Mouse (Mus musculus) mature B cell (primary cell): Measurements from ENCODE around the gene Klk15.

Source experiments
- in situ Hi-C: fragments of 300-500 bp; cut with MboI; formaldehyde crosslinking; loops from 2 replicates; pipeline ENCODE4 v1.14.3; 2019

The Klk15 gene

GRCm38 (mm10) chr7:43933440-43933839 lies at the start of gene Klk15:
Gene Klk15, plus strand, starts transcription at chr7:43933740.
- in situ Hi-C loops, result loop anchor here (25.0 kb wide), 1 partner anchor 404 kb away; no protein-coding TSS in a partner anchor

DNA sequence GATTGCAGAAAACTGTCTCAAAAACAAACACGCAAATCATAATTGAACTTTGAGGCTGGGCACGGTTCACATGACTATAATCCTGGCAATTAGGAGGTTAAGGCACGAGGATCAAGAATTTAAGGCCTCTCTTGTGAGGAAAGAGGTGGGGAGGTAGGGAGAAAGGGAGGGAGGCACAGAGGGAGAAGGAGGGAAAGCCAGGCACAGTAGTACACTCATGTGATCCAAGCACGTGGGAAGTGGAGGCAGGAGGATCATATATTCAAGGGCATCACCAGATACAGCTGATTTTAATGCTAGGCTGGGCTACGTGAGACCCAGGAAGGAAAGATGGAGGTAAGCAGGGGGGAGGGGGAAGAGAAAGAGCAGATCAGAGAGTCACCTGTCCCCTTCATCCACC lies 42.2 kb upstream of the Klk15 start:
- in situ Hi-C loops, result no loop called here

GRCm38 (mm10) chr7:43891788-43892187 lies 41.8 kb upstream of the Klk15 start:
- in situ Hi-C loops, result no loop called here

GRCm38 (mm10) chr7:43894836-43895235 lies 38.7 kb upstream of the Klk15 start:
- in situ Hi-C loops, result no loop called here

- in situ Hi-C loops, result no loop called here
Observed at GRCm38 (mm10) chr7:43914821-43915220, 18.7 kb upstream of the Klk15 start.

- in situ Hi-C loops, result no loop called here
Observed at GRCm38 (mm10) chr7:43918426-43918825, 15.1 kb upstream of the Klk15 start.

DNA sequence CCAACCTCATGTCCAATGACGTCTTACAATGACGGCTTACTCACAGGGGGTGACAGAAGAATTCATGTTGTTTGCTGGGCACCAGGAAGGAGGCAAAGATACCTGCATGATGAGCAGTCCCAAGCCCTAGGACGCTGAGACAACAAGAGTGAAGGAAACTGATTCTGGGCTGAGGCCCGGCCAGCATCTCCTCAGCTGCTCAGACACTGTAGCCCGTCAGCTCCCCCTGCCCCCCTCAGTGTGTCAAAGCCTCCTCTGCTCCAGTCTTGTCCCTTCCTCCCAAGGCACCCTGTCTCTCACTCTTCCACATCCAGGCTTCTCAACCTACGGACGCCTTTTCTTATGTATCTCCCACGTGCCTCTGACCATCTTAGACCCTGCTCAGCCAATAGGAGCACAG lies 14.7 kb upstream of the Klk15 start:
- in situ Hi-C loops, result no loop called here

GRCm38 (mm10) chr7:43919559-43920451 lies 13.7 kb upstream of the Klk15 start:
- in situ Hi-C loops, result no loop called here

GRCm38 (mm10) chr7:43920582-43920981 lies 13.0 kb upstream of the Klk15 start:
- in situ Hi-C loops, result no loop called here

DNA sequence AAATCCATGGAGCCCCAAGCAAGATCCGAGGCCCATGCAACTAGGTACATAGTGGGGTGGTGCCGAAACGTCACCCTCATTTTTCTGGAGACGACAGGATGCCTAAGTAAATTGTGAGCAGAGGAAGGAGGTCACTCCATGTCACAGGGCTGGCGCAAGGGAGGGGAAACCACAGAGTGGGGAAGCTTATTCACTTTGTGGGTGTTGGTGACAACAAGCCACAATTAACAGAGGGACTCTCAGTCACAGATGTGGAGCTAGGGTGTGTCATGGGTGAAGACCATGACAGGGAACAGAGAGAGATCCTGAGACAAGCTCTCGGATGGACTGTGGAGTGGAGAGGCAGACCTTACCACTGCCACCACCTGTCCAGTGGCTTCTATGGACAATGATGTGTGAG lies 12.5 kb upstream of the Klk15 start:
- in situ Hi-C loops, result no loop called here

DNA sequence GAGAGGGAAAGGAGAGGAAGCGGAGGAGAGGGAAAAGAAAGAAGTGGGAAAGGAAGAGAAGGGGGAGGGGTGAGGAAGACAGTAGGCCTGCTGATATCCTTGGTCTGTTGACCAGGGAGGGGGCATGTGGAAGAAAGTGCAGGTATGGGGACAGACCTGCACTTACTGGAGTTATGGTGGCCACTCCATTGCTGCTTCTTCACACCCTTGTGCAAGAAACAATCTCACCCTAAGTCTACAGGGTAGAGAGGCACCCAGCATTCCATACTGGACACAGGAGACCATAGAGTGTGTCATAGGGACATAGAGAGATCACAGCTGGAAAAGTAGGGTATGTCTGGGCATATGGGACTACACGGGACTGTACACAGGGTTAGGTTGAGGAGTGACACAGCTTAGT lies 11.6 kb upstream of the Klk15 start:
- in situ Hi-C loops, result no loop called here

DNA sequence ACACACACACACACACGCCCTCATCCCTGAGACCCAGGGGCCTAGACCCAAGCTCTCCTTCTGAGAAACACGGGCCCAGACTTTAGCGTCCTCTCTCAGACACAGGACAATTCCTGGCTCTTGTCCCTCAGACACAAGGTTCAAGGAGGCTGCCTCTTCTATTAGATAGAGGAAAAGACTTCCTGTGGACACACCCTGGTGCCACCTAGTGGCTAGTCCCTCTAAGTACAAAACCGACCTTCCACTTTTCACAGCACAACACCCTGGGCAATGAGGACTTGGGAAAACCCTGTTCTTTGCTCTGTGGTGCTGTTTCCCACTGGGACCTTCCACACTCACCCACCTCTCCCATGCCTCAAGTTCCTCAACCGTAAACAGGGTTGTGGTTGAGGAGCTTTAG lies 7.6 kb upstream of the Klk15 start:
- in situ Hi-C loops, result loop anchor here (25.0 kb wide), 1 partner anchor 411 kb away; no protein-coding TSS in a partner anchor

DNA sequence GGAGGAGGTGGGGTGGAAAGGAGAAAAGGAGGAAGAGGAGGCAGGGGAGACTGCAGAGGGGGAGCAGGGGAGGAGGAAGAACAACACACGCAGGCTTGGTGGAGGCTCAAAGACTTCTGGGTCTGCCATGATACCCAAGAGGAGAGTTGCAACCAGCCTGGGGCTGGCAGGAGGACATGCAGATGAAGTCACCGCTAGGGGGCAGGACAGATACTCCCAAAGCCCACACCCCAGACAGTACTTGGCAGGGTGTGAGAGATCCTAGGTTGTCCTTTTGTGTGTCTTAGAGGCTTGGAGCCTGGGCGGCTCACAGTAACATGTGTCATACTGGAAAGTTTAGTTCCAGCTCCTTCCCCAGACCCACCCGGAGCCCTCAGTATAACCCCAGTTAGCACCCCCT lies 5.0 kb upstream of the Klk15 start:
- in situ Hi-C loops, result loop anchor here (25.0 kb wide), 1 partner anchor 409 kb away; no protein-coding TSS in a partner anchor

DNA sequence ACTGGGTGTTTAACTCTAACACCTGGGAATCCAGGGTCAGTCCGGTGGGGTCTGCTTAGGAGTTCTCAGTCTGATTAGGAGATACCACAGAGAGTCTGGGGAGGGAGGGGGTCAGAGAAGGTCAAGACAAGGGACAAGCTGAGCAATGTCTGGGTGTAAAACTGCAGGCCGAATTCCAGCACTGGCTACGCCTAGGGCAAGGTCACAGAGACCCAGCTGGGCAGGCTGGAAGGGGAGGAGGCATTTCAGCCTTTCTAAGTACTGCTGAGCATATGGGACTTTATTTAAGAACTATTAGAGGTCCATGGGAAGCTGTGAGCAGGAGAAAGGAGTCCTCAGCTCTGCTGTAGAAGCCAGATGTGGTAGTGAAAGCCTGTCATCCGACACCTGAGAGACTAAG lies 1.2 kb upstream of the Klk15 start:
- in situ Hi-C loops, result loop anchor here (25.0 kb wide), 1 partner anchor 405 kb away; no protein-coding TSS in a partner anchor

GRCm38 (mm10) chr7:43934747-43935146 lies 1.2 kb downstream of the Klk15 start:
- in situ Hi-C loops, result loop anchor here (25.0 kb wide), 1 partner anchor 403 kb away; no protein-coding TSS in a partner anchor

DNA sequence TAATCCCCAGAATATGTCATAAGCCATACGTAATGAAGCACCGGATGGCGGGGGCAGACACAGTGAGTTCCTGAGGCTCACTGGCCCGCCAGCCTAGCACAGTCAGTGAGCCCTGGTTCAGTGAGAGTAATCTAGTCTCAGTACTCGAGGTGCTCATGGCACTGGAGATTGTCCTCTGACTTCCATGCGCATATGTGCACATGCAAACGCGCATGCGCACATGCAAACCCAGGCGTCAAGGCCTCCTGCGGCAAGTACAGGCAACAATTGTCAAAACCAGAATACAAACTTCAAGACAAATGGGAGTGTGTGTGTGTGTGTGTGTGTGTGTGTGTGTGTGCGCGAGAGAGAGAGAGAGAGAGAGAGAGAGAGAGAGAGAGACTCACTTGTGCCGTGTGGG lies 3.0 kb downstream of the Klk15 start:
- in situ Hi-C loops, result loop anchor here (25.0 kb wide), 1 partner anchor 401 kb away; no protein-coding TSS in a partner anchor

DNA sequence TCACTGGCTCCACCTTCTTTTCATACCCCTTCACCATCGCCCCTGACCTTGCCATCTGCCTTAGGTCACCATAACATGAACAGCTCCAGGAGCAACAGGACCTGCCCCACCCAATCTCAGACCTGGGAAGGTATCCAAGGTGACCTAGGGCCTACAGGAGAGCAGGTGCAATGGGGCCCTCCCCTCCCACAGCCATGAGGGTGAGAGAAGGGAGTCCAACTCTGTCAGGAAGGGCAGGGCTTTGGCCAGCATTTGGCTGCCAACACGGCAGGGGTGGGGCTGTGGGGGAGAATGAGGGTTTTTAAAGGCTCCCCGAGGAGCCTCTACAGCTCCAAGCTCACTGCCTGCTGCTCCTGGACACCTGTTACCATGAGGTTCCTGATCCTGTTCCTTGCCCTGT lies 8.8 kb downstream of the Klk15 start:
- in situ Hi-C loops, result loop anchor here (25.0 kb wide), 1 partner anchor 395 kb away; no protein-coding TSS in a partner anchor

DNA sequence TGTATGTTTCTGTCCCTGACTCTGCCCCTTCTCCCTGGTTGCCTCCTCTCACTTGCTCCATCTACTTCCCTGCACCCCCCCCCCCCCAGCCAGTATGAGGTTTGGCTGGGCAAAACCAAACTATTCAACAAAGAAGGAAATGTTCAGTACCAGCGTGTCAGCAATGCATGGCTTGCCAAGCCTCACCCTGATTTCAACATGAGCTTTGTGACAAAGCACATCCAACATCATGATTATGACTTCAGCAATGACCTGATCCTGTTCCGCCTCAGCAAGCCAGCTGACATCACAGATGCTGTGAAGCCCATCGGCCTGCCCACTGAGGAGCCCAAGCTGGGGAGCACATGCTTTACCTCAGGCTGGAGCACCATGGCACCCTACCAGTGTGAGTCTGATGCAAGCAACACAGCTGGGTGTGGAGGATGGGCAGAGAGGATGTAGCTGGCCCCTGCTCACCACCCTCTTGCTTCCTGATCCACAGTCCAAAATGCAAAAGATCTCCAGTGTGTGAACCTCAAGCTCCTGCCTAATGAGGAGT lies 11.3 kb downstream of the Klk15 start:
- in situ Hi-C loops, result loop anchor here (25.0 kb wide), 1 partner anchor 393 kb away; no protein-coding TSS in a partner anchor

DNA sequence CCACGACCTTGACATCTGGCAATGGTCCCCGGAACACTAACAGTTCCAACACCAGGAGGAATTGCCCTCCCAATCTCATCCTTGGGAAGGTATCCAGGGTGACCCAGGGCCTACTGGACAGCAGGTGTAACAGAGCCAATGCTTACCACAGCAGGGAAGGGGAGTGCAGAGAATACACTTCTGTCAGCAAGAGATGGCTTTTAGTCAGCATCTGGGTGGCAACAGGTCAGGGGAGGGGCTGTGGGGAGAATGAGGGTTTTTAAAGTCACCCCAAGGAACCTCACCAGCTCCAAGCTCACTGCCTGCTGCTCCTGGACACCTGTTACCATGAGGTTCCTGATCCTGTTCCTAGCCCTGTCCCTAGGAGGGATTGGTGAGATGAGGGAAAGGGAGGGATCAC lies 16.8 kb downstream of the Klk15 start, which contains the start of gene Klk1b8:
Klk1b8 (plus strand) TSS at position 301 of the 400 bp plus-strand sequence.
- in situ Hi-C loops, result no loop called here

DNA sequence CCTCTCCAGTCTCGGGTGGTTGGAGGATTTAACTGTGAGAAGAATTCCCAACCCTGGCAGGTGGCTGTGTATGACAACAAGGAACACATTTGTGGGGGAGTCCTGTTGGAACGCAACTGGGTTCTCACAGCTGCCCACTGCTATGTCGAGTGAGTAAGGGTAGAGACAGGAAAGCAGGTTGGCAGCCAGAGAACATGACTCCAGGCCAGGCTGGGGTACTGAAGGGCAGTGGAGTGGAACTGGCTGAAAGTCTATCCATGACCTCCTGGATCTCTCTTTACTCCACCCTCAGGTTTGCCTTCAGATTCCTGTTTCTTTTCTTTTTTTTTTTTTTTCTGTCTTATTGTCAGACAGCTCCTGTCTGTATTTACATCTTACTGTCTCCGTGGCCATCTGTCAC lies 19.2 kb downstream of the Klk15 start:
- in situ Hi-C loops, result no loop called here

DNA sequence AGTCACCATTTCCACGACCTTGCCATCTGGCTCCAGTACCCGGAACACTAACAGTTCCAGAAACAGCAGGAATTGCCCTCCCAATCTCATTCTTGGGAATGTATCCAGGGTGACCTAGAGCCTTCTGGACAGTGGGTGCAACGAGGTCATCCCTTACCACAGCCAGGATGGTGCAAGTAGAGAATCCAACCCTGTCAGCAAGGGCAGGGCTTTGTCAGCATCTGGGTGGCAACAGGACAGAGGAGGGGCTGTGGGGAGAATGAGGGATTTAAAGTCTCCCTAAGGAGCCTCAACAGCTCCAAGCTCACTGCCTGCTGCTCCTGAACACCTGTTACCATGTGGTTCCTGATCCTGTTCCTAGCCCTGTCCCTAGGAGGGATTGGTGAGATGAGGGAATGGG lies 32.9 kb downstream of the Klk15 start, which contains the start of gene Klk1b1:
Klk1b1 (plus strand) TSS at position 301 of the 400 bp plus-strand sequence.
- in situ Hi-C loops, result no loop called here

- in situ Hi-C loops, result no loop called here
Observed at GRCm38 (mm10) chr7:43967058-43967457, 33.5 kb downstream of the Klk15 start.

DNA sequence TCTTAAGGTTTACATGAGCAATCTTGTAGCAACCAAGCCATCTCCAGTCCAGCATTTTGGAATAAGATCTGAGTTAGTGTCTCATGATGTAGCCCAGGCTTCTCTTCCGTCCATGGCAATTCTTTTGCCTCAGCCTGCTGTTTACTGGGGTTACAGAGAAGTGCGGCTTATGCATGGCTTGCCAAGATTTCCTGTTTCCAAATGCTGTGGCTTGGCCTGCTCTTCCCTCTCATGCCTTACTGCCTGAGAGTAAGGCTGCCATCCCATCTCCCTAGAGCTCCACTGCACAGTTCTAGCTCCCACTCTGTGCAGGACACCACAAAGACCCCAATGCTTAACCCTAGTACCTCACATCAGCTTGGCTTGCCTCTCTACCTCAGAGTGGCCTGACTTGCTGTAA lies 34.1 kb downstream of the Klk15 start:
- in situ Hi-C loops, result no loop called here
